Mouse (Mus musculus) midbrain, embryonic 10.5 days (tissue): ENCODE results near the gene Kcnk6. TPM values are rescaled to one million over a fixed set of nuclear protein-coding genes. Genes with fewer than 3 reads are reported as not detected.

Experiments
- DNase-seq: peaks from one replicate; pipeline ENCODE4 v3.0.0-alpha.2; 2017; ENCODE audit warnings: low spot score
- H3K27ac ChIP-seq: fragments of 300-500 bp; sonication (generic); replicated peaks from 2 replicates; pipeline ENCODE4 v1.5.1; 2016; ENCODE audit warnings: mild to moderate bottlenecking
- H3K27me3 ChIP-seq: fragments of 300-500 bp; sonication (generic); 2 replicates; pipeline ENCODE4 v1.6.1; 2016; ENCODE audit warnings: low read depth, mild to moderate bottlenecking; ENCODE audit not compliant: poor library complexity, severe bottlenecking
- H3K36me3 ChIP-seq: fragments of 300-500 bp; sonication (generic); 2 replicates; pipeline ENCODE4 v1.6.1; 2016; ENCODE audit warnings: mild to moderate bottlenecking, moderate library complexity
- H3K4me1 ChIP-seq: fragments of 300-500 bp; sonication (generic); 2 replicates; pipeline ENCODE4 v1.6.1; 2016
- H3K4me3 ChIP-seq: fragments of 300-500 bp; sonication (generic); 2 replicates; pipeline ENCODE4 v1.5.1; 2016; ENCODE audit warnings: mild to moderate bottlenecking, moderate library complexity
- H3K9me3 ChIP-seq: fragments of 300-500 bp; sonication (generic); replicated peaks from 2 replicates; pipeline ENCODE4 v1.6.1; 2016; ENCODE audit warnings: mild to moderate bottlenecking
- WGBS: fragments of 180-500 bp; shearing (Covaris S2); methylation state at CpG from one replicate; pipeline ENCODE4 v1.1.7; 2016; 5-methylcytosine and 5-hydroxymethylcytosine counted together
- polyA plus RNA-seq: library from polyadenylated mRNA; unstranded; fragments of >200 nt; fragmentation: Nextera tagmentation; extraction: Ambion mirVana; gene quantifications from 2 replicates; pipeline ENCODE4 v1.2.1, GENCODE M21; 2016

The Kcnk6 gene
- 0.65 and 0.85 TPM in 2 replicates for polyA plus RNA-seq

DNA sequence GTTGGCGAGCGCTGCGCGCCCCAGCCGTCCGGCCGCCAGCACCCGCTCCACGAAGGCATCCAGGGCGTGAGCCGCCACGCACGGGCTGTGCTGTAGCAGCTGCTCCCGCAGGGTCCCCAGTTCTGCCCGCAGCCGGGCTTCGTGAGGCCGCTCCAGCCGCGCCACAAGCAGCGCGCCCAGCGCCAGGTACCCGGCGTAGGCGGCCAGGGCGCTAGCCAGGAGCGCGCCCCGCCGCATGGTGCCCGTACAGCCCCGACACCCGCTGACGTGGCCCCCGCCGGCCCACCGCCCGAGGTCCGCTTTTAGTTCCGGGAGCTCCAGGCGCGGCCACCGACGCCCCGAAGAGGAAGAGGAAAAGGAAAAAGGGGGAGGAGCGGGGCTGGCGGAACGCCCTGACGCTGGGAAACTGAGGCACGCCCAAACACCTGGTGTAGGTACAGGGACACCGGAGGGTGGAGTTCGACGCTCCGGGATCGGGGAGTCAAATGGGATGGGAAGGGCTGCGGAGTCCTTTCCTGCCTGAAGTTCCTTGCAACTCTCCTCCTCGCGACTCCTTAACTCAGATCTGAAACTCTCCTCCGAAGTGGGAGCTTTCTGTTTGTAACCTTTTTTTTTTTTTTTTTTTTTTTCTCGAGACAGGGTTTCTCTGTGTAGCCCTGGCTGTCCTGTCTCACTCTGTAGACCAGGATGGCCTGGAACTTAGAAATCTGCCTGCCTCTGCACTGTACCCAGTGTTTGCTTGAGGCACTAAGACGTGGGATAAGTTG, at the start of gene Kcnk6:
TSS of gene Kcnk6 (minus strand) at position 269 of the 767 bp plus-strand sequence.
- Histone ChIP-seq H3K27ac (peak within 1 kb of the TSS; percentile 59; the same call in 1 of the 2 replicates), H3K4me3 (peak within 1 kb of the TSS; percentile 61), H3K4me1 (peaks cover 10% of the 10 kb centered on the region), H3K27me3 (peaks cover 62% of the 10 kb centered on the region), H3K36me3 (no peaks in the 10 kb centered on the region), H3K9me3 (no peaks in the 10 kb centered on the region; the same call in 1 of the 2 replicates)
- WGBS = 2% methylated on average over 62 of the region's 62 CpGs
- DNase-seq = peak; percentile 33

DNA sequence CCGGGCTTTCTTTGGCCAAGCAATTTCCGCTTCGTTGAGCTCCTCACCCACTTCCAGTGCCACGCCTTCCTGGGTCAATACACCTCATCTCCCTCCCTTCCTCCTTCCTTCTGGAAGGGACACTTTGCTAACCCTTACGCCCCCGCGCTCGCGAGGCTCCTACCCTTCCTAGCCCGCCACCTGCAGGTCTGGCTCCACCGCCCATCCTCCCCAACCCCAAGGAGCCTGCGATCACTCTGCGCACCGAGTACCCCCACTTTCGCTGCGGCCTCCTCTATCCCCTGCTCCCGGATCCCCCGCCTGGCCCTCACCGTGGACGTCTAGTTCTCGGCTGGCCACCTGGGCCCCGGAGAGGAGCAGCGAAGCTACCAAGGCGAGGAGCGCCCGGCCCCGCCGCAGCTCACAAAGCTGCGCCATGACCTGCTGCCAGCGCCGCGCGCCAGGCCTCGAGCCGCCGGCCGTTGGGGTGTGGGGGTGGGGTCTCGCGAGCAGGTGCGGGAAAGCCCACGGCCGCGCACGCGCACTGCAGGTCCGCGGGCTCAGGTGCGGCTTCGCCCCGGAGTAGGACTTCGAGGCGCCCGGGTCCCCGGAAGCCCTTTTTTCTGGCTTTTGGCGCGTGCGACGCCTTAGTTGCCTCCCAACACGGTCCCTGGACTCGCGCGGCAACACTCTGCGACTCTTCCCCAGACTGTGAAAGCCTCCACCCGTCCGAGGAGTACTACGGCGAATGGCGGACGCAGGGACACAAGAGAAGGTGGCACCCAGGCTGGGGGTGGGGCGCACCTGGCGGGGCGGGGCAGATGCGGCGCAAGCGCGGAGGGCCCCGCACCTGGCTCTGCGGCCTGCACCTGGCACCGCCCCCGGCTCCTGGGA, 49.1 kb upstream of the Kcnk6 start, which contains the start of gene Spint2:
TSS of gene Spint2 (minus strand) at position 712 of the 873 bp plus-strand sequence.
- Histone ChIP-seq H3K4me3 (peak within 1 kb of the TSS; percentile 70), H3K27me3 (peaks cover 63% of the 10 kb centered on the region), H3K9me3 (no peaks in the 10 kb centered on the region), H3K4me1 (peaks cover 16% of the 10 kb centered on the region), H3K36me3 (no peaks in the 10 kb centered on the region), H3K27ac (peak within 1 kb of the TSS; percentile 79)
- peak; percentile 56 for DNase-seq
- under 1% methylated on average over 80 of the region's 80 CpGs for WGBS

DNA sequence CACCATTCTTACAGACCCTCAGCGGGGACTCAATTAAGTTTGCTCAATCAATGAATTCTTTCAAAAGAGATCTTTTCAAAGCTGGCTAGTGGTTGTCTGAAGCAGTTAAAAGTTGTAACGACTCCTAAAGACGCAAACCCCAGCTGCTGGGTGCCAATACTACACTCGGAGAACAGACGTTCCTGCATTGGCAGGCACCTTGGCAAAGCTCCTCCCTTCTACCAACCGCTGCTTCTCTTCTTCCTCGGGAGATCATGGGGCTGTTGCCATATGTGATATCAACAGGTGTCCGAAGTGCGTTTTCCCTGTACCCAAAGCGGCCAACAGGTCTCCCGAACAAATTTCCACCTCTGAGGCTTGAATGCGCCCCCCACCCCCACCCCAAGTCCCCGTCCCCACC, 48.5 kb upstream of the Kcnk6 start:
- Histone ChIP-seq H3K4me1 (peaks cover 16% of the 10 kb centered on the region), H3K36me3 (no peaks in the 10 kb centered on the region), H3K27me3 (peaks cover 63% of the 10 kb centered on the region), H3K27ac (peak overlapping the region; percentile 79; the same call in 1 of the 2 replicates), H3K9me3 (no peaks in the 10 kb centered on the region), H3K4me3 (peak overlapping the region; percentile 70)
- 12% methylated on average over 13 of the region's 13 CpGs for WGBS
- no peak for DNase-seq

DNA sequence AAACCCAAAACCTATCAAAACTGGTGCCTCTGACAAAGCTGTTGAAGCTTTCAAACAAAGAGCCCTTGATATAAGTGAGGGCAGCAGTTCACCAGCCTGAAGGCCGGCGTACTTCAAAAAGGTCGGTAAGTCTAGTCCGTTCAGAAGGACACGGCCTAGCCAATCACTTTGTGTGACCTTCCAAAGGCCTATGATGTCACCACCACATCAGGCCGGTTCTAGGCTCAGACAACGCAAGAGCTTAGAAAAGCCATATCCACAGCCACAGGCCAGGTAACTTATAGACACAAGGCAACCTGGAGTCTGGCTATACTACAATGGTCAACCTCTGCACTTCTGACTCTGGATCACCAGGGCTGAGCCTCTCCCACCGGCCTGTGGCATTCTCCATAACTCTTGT, 47.6 kb upstream of the Kcnk6 start:
- H3K27me3 ChIP-seq = peaks cover 57% of the 10 kb centered on the region
- 93% methylated on average over 8 of the region's 8 CpGs for WGBS
- H3K27ac ChIP-seq = no peak overlapping the region
- no peaks in the 10 kb centered on the region for H3K36me3 ChIP-seq
- H3K4me1 ChIP-seq = peaks cover 16% of the 10 kb centered on the region
- no peak for DNase-seq
- no peaks in the 10 kb centered on the region for H3K9me3 ChIP-seq
- no peak overlapping the region for H3K4me3 ChIP-seq

- no peak for DNase-seq
- H3K27me3 ChIP-seq = peaks cover 50% of the 10 kb centered on the region
- no peak overlapping the region for H3K27ac ChIP-seq
- peaks cover 16% of the 10 kb centered on the region for H3K4me1 ChIP-seq
- no peaks in the 10 kb centered on the region for H3K36me3 ChIP-seq
- no peaks in the 10 kb centered on the region for H3K9me3 ChIP-seq
- no peak overlapping the region for H3K4me3 ChIP-seq
These were observed 46.9 kb upstream of the Kcnk6 start for GRCm38 (mm10) chr7:29279261-29279660.

DNA sequence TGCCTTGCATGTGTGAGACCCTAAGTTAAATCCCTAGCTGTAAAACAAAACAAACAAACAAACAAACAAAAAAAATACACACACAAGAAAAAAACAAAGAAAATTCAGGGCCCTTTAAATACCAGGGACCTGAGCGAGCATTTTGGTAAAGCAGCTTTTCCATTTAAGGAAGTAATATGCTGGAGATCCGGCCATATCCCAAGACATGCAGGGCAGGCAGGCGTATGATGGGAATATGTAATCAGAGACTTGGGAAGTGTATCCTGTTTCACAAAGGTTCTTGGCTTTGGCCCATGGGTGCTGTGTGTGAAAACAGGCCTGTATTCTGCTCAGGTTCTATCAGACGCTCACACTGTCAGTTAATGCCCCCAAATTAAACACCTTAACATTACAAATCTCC, 45.2 kb upstream of the Kcnk6 start:
- Histone ChIP-seq H3K4me3 (no peak overlapping the region), H3K27me3 (peaks cover 34% of the 10 kb centered on the region), H3K27ac (no peak overlapping the region), H3K9me3 (no peaks in the 10 kb centered on the region), H3K36me3 (no peaks in the 10 kb centered on the region), H3K4me1 (peaks cover 16% of the 10 kb centered on the region)
- DNase-seq = no peak
- 91% methylated on average over 4 of the region's 4 CpGs for WGBS

- Histone ChIP-seq H3K9me3 (no peaks in the 10 kb centered on the region), H3K36me3 (no peaks in the 10 kb centered on the region), H3K27me3 (peaks cover 26% of the 10 kb centered on the region), H3K4me3 (no peak overlapping the region), H3K4me1 (peaks cover 11% of the 10 kb centered on the region), H3K27ac (no peak overlapping the region)
- WGBS = 83% methylated on average over 5 of the region's 5 CpGs
- no peak for DNase-seq
These were observed 44.4 kb upstream of the Kcnk6 start for GRCm38 (mm10) chr7:29276715-29277114.

DNA sequence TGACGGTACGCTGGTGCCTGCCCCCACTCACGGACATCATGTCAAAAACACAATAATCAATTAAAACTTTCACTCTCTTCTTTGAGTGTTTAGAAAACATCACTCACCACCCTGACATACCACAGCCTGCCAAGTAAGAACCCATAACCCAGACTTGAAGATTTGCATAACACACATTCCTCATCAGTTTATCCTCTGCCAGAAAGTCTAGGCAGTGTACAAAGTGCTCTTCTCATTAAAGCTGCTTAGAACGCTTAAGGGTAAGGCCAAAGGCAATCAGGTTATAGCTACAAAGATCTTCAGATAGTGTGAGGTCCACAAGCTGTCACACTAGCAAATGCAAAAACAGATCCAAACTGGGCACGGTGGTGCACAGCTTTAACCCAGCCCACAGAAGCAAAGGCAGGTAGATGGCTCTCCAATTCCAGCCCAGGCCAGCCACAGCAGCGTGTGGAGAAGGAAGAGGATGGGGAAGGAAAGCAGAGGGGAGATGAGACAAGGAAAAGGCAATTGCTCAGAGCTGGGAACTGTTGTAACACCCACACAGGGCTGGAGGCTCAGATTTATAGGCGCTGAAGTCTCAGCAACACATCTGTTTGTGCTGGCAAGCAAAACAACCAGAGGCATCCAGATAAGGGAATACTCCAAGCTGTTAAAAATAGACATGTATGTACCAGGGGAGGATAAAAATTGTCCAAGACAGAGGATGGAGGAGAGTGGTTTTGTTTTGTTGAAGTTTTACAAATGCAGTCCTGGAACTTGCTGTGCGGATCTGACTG, 39.6 kb upstream of the Kcnk6 start:
- Histone ChIP-seq H3K4me3 (no peak overlapping the region), H3K36me3 (no peaks in the 10 kb centered on the region), H3K27ac (no peak overlapping the region), H3K9me3 (no peaks in the 10 kb centered on the region), H3K27me3 (no peaks in the 10 kb centered on the region), H3K4me1 (no peaks in the 10 kb centered on the region)
- DNase-seq = no peak
- WGBS = 84% methylated on average over 8 of the region's 8 CpGs

DNA sequence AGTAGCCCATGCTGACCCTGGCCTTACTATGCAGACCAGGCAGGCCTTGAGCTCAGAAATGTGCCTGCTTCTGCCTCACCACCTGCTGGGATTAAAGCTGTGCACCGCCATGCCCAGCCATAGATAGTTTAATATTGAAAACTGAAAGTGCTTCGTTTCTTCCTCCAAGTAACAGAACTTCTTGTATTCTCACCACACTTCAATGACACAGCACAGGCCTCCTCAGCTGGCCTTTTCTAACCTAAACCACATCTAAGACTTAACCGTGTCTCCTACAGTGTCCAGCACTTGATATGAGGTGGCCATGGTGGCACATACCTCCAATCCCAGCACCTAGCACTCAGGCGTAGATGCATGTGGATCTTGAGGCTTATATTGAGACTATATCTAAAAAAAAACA, 38.1 kb upstream of the Kcnk6 start:
- Histone ChIP-seq H3K4me1 (no peaks in the 10 kb centered on the region), H3K4me3 (no peak overlapping the region), H3K27ac (no peak overlapping the region), H3K27me3 (no peaks in the 10 kb centered on the region), H3K9me3 (no peaks in the 10 kb centered on the region), H3K36me3 (no peaks in the 10 kb centered on the region)
- DNase-seq = no peak
- WGBS = 91% methylated on average over 4 of the region's 4 CpGs

DNA sequence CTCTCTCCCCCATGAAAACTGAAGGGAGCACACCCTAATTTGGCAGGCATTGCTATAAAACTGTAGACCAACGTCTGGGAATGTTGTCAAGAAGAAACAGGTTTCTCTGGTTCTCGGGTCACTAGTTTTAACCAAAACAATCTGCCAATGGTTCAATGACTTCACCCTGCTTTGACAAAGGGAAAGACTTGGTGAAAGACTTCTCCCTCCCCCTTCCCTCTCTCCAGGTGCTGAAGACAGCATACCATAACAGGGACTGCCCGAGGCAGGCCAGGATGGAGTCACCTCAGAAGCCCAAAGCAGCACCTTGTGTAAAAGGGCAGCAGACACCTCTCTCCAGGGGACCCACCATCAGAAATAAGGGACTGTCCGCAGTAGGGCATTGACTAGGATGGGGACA, 34.6 kb upstream of the Kcnk6 start:
- Histone ChIP-seq H3K4me1 (no peaks in the 10 kb centered on the region), H3K36me3 (no peaks in the 10 kb centered on the region), H3K4me3 (no peak overlapping the region), H3K27me3 (no peaks in the 10 kb centered on the region), H3K9me3 (no peaks in the 10 kb centered on the region), H3K27ac (no peak overlapping the region)
- DNase-seq = no peak
- WGBS = 77% methylated on average over 4 of the region's 4 CpGs

GRCm38 (mm10) chr7:29265636-29266035, 33.3 kb upstream of the Kcnk6 start:
- Histone ChIP-seq H3K9me3 (no peaks in the 10 kb centered on the region), H3K36me3 (no peaks in the 10 kb centered on the region), H3K4me3 (no peak overlapping the region), H3K27ac (no peak overlapping the region), H3K4me1 (no peaks in the 10 kb centered on the region), H3K27me3 (no peaks in the 10 kb centered on the region)
- WGBS = 83% methylated on average over 7 of the region's 7 CpGs
- DNase-seq = no peak

DNA sequence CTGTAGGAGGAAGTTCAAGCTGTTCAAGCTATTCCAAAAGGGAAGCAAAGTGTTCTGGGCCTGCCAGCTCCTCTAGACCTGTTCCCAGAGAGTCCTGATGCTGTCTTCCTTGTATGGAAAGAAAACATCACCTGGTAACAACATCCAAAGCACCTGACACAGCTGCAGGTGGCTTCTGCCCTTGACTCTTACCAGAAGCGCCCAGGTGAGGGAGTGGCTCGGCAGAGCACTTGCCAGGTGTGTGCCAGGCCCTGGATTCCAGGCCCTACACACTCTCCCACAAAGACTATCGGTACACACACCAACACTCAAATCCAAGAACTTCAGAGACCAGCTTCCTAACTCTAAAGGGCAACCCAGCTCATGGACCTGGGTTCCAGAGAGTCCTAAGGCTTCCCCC, 31.5 kb upstream of the Kcnk6 start:
- Histone ChIP-seq H3K9me3 (no peaks in the 10 kb centered on the region), H3K27me3 (no peaks in the 10 kb centered on the region), H3K36me3 (no peaks in the 10 kb centered on the region), H3K4me1 (peaks cover 16% of the 10 kb centered on the region), H3K4me3 (no peak overlapping the region), H3K27ac (no peak overlapping the region)
- WGBS = 89% methylated on average over 3 of the region's 3 CpGs
- no peak for DNase-seq
